Mouse (Mus musculus) forebrain, embryonic 11.5 days (tissue): Measurements from ENCODE around the gene Per1. TPM values are rescaled to one million over a fixed set of nuclear protein-coding genes. Genes with fewer than 3 reads are reported as not detected.

Experiments
- ATAC-seq: fragments of 200-750 bp; cut with Nextera tagmentation; replicated peaks from 2 replicates; pipeline ENCODE4 v1.8.0; 2017; ENCODE audit warnings: moderate TSS enrichment; ENCODE audit not compliant: low FRiP score
- DNase-seq: peaks from one replicate; pipeline ENCODE4 v3.0.0-alpha.2; 2017; ENCODE audit warnings: low spot score
- H3K27ac ChIP-seq: fragments of 300-500 bp; sonication (generic); 2 replicates; pipeline ENCODE4 v1.5.1; 2014; ENCODE audit warnings: low read depth, low read length
- H3K27me3 ChIP-seq: fragments of 300-500 bp; sonication (generic); 2 replicates; pipeline ENCODE4 v1.6.1; 2014; ENCODE audit warnings: mild to moderate bottlenecking, low read length, mixed read lengths; ENCODE audit not compliant: control insufficient read depth, insufficient read depth
- H3K36me3 ChIP-seq: fragments of 300-500 bp; sonication (generic); 2 replicates; pipeline ENCODE4 v1.6.1; 2014; ENCODE audit warnings: mild to moderate bottlenecking, low read length, moderate library complexity, mixed read lengths; ENCODE audit not compliant: control insufficient read depth, insufficient read depth
- H3K4me1 ChIP-seq: fragments of 300-500 bp; sonication (generic); replicated peaks from 2 replicates; pipeline ENCODE4 v1.6.1; 2014; ENCODE audit warnings: low read length, mixed read lengths; ENCODE audit not compliant: control insufficient read depth, insufficient read depth
- H3K4me2 ChIP-seq: fragments of 300-500 bp; sonication (generic); 2 replicates; pipeline ENCODE4 v1.6.1; 2014; ENCODE audit warnings: low read depth, mild to moderate bottlenecking, low read length, moderate library complexity, mixed read lengths; ENCODE audit not compliant: severe bottlenecking
- H3K4me3 ChIP-seq: fragments of 300-500 bp; sonication (generic); 2 replicates; pipeline ENCODE4 v1.5.1; 2014; ENCODE audit warnings: low read depth, low read length
- H3K9ac ChIP-seq: fragments of 300-500 bp; sonication (generic); 2 replicates; pipeline ENCODE4 v1.6.1; 2014; ENCODE audit warnings: low read length
- H3K9me3 ChIP-seq: fragments of 300-500 bp; sonication (generic); 2 replicates; pipeline ENCODE4 v1.6.1; 2016; ENCODE audit warnings: low read length, mixed read lengths; ENCODE audit not compliant: control insufficient read depth
- WGBS: fragments of 180-500 bp; shearing (Covaris S2); extraction: QIAGEN DNeasy Blood & Tissue Kit; methylation state at CpG from one replicate; pipeline ENCODE4 v1.1.7; 2014; 5-methylcytosine and 5-hydroxymethylcytosine counted together
- polyA plus RNA-seq: library from polyadenylated mRNA; unstranded; fragments of >200 nt; fragmentation: Nextera tagmentation; extraction: Ambion mirVana; gene quantifications from 2 replicates; pipeline ENCODE4 v1.2.1, GENCODE M21; 2014

Per1 gene
- polyA plus RNA-seq, 1 experiment from 2014 or later = 8.2 TPM

GRCm38 (mm10) chr11:69070590-69071222 lies 24.3 kb upstream of the Per1 start, which contains the start of gene Tmem107:
Gene Tmem107, plus strand, starts transcription at chr11:69070806.
- Histone ChIP-seq H3K9ac (peak within 1 kb of the TSS; percentile 73), H3K27ac (peak within 1 kb of the TSS; percentile 76), H3K4me3 (peak within 1 kb of the TSS; percentile 60), H3K4me2 (peak within 1 kb of the TSS; percentile 86), H3K9me3 (no peaks in the 10 kb centered on the region), H3K27me3 (no peaks in the 10 kb centered on the region), H3K36me3 (no peaks in the 10 kb centered on the region), H3K4me1 (peaks cover 9% of the 10 kb centered on the region; the same call in 1 of the 2 replicates)
- peak; percentile 87 for ATAC-seq
- WGBS = 0% methylated on average over 47 of the region's 47 CpGs
- peak; percentile 94 for DNase-seq

- no peak for ATAC-seq
- WGBS = 21% methylated on average over 9 of the region's 9 CpGs
- DNase-seq = no peak
- Histone ChIP-seq H3K4me1 (peaks cover 5% of the 10 kb centered on the region; the same call in 1 of the 2 replicates), H3K9ac (peak overlapping the region; percentile 73), H3K4me2 (peak overlapping the region; percentile 86), H3K4me3 (peak overlapping the region; percentile 60), H3K27me3 (no peaks in the 10 kb centered on the region), H3K9me3 (no peaks in the 10 kb centered on the region), H3K27ac (peak overlapping the region; percentile 76; the same call in 1 of the 2 replicates), H3K36me3 (no peaks in the 10 kb centered on the region)
These were observed 23.8 kb upstream of the Per1 start for GRCm38 (mm10) chr11:69071262-69071661.

- Histone ChIP-seq H3K9me3 (no peaks in the 10 kb centered on the region), H3K27ac (0 out of 2 replicates have a peak overlapping the region, but pooled peaks have one; percentile 58), H3K4me1 (peaks cover 5% of the 10 kb centered on the region; the same call in 1 of the 2 replicates), H3K27me3 (no peaks in the 10 kb centered on the region), H3K36me3 (no peaks in the 10 kb centered on the region), H3K4me3 (peak overlapping the region; percentile 24), H3K4me2 (peak overlapping the region; percentile 50), H3K9ac (no peak overlapping the region)
- ATAC-seq (no peak), DNase-seq (no peak)
- 82% methylated on average over 11 of the region's 11 CpGs for WGBS
These were observed 22.8 kb upstream of the Per1 start for GRCm38 (mm10) chr11:69072234-69072633.

- DNase-seq (no peak), ATAC-seq (no peak)
- Histone ChIP-seq H3K27ac (peak overlapping the region; percentile 58; the same call in 1 of the 2 replicates), H3K27me3 (no peaks in the 10 kb centered on the region), H3K9me3 (no peaks in the 10 kb centered on the region), H3K4me3 (peak overlapping the region; percentile 24), H3K9ac (peak overlapping the region; percentile 42; the same call in 1 of the 2 replicates), H3K4me1 (peaks cover 5% of the 10 kb centered on the region; the same call in 1 of the 2 replicates), H3K4me2 (peak overlapping the region; percentile 50), H3K36me3 (no peaks in the 10 kb centered on the region)
- WGBS = 12% methylated on average over 8 of the region's 9 CpGs
These were observed 22.4 kb upstream of the Per1 start for GRCm38 (mm10) chr11:69072666-69073064.

- H3K27ac ChIP-seq = peak overlapping the region; percentile 86
- no peaks in the 10 kb centered on the region for H3K36me3 ChIP-seq
- DNase-seq (peak; percentile 78), ATAC-seq (peak; percentile 68)
- H3K27me3 ChIP-seq = no peaks in the 10 kb centered on the region
- H3K4me2 ChIP-seq = peak overlapping the region; percentile 50
- H3K4me1 ChIP-seq = peaks cover 5% of the 10 kb centered on the region; the same call in 1 of the 2 replicates
- no peaks in the 10 kb centered on the region for H3K9me3 ChIP-seq
- peak overlapping the region; percentile 24; the same call in 1 of the 2 replicates for H3K4me3 ChIP-seq
- H3K9ac ChIP-seq = peak overlapping the region; percentile 72
- 0% methylated on average over 14 of the region's 14 CpGs for WGBS
These were observed 21.7 kb upstream of the Per1 start for GRCm38 (mm10) chr11:69073065-69073888.

- Histone ChIP-seq H3K9ac (no peak overlapping the region), H3K9me3 (no peaks in the 10 kb centered on the region), H3K36me3 (no peaks in the 10 kb centered on the region), H3K4me1 (peaks cover 5% of the 10 kb centered on the region; the same call in 1 of the 2 replicates), H3K27ac (peak overlapping the region; percentile 86), H3K4me2 (no peak overlapping the region), H3K27me3 (no peaks in the 10 kb centered on the region), H3K4me3 (no peak overlapping the region)
- ATAC-seq (no peak), DNase-seq (no peak)
- WGBS = 47% methylated on average over 6 of the region's 6 CpGs
These were observed 20.9 kb upstream of the Per1 start for GRCm38 (mm10) chr11:69073951-69074775.

- ATAC-seq = no peak
These were observed 20.3 kb upstream of the Per1 start for GRCm38 (mm10) chr11:69074776-69075069.

More at GRCm38 (mm10) chr11:69074776-69075069, 20.3 kb upstream of the Per1 start:
- no peaks in the 10 kb centered on the region for H3K27me3 ChIP-seq
- WGBS = 41% methylated on average over 2 of the region's 2 CpGs
- H3K9ac ChIP-seq = no peak overlapping the region
- no peak overlapping the region for H3K4me2 ChIP-seq
- H3K9me3 ChIP-seq = no peaks in the 10 kb centered on the region
- peaks cover 5% of the 10 kb centered on the region; the same call in 1 of the 2 replicates for H3K4me1 ChIP-seq
- no peaks in the 10 kb centered on the region for H3K36me3 ChIP-seq
- no peak for DNase-seq
- no peak overlapping the region for H3K4me3 ChIP-seq
- no peak overlapping the region for H3K27ac ChIP-seq
